Mouse (Mus musculus) liver, adult 2 months (tissue): Measurements from ENCODE around the gene Themis2.

Experiments used
- CTCF ChIP-seq: fragments of 200-500 bp; IDR thresholded peaks from 2 replicates; pipeline ENCODE4 v1.5.1; 2011; ENCODE audit warnings: low read depth, low read length, control low read depth
- POLR2A ChIP-seq: fragments of 200-500 bp; IDR thresholded peaks from 2 replicates; pipeline ENCODE4 v1.6.1; 2011; ENCODE audit warnings: low read length, control low read depth; ENCODE audit not compliant: insufficient read depth; ENCODE audit errors: extremely low read depth

DNA sequence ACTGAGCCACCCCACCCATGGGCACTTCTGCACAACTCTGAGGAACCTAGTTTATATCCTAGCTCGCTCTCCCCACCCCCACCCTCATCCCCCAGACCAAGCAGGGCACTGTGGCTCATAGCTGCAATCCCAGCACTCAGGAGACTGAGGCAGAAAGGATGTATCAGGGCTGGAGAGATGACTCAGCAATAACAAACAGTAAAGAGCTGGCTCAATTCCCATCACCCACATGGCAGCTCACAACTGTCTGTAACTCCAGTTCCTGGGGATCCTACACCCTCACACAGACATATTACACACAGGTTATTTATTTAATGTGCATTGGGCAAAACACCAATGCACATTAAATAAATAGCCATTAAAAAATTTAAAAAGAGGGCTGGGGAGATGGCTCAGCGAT, 60.8 kb downstream of the Themis2 start:
- TF ChIP-seq POLR2A: no peak
- no peak for TF ChIP-seq CTCF
